Mouse (Mus musculus): ENCODE measurements around the gene Arhgef11. TPM values are rescaled to one million over a fixed set of nuclear protein-coding genes. Genes with fewer than 3 reads are reported as not detected.

The Arhgef11 gene
- total and polyA plus RNA-seq, 3 experiments = 2.0 to 4.9 TPM; not detected in 1

- no peaks in the 10 kb centered on the region for H3K27me3 ChIP-seq (ENCODE audit: control insufficient read depth in 1 of 2, insufficient read depth in 2 of 2, low read length in 2 of 2)
- H3K4me1 ChIP-seq (ENCODE audit: control insufficient read depth in 1 of 2, insufficient read depth in 2 of 2, low read length in 2 of 2) = no peaks in the 10 kb centered on the region
- no peak for DNase-seq (ENCODE audit: low read depth, low spot score)
- no peaks in the 10 kb centered on the region for H3K79me2 ChIP-seq (ENCODE audit: control insufficient read depth, insufficient read depth, low read length, poor library complexity)
- H3K9ac ChIP-seq (ENCODE audit: control insufficient read depth, low read depth, low read length, poor library complexity, severe bottlenecking) = no peak overlapping the region
- TF ChIP-seq EP300 (IDR thresholded peaks at IDR 0.05; ENCODE audit: low read depth in 1 of 2, low read length in 2 of 2) = no peak
- no peak for TF ChIP-seq HCFC1 (IDR thresholded peaks at IDR 0.05; ENCODE audit: low read depth, low read length)
- TF ChIP-seq TCF12 (IDR thresholded peaks at IDR 0.05; ENCODE audit: low read depth, low read length) = no peak
- TF ChIP-seq KAT2A (conservative IDR thresholded peaks at IDR 0.05; ENCODE audit: low read depth, low read length) = no peak
- TF ChIP-seq NELFE (IDR thresholded peaks at IDR 0.05; ENCODE audit: low read depth, low read length) = no peak
- no peak for TF ChIP-seq TAL1 (IDR thresholded peaks at IDR 0.05; ENCODE audit: low read length)
- no peak for TF ChIP-seq USF2 (IDR thresholded peaks at IDR 0.05; ENCODE audit: borderline replicate concordance in 1 of 2, insufficient read depth in 1 of 2, low read depth in 1 of 2, low read length in 2 of 2)
- TF ChIP-seq GATA1 (IDR thresholded peaks at IDR 0.05; ENCODE audit: low read depth, low read length) = no peak
- TF ChIP-seq TBP (IDR thresholded peaks at IDR 0.05; ENCODE audit: low read depth, low read length) = no peak
- no peak for TF ChIP-seq POLR2A (IDR thresholded peaks at IDR 0.05; ENCODE audit: control insufficient read depth in 1 of 2, insufficient read depth in 1 of 2, low read depth in 1 of 2, low read length in 2 of 2, poor library complexity in 1 of 2)
- no peak for TF ChIP-seq CHD2 (IDR thresholded peaks at IDR 0.05; ENCODE audit: low read length)
- TF ChIP-seq E2F4 (IDR thresholded peaks at IDR 0.05; ENCODE audit: borderline replicate concordance, low read depth, low read length) = no peak
- no peak for TF ChIP-seq CHD1 (IDR thresholded peaks at IDR 0.05; ENCODE audit: low read depth, low read length)
- no peak for TF ChIP-seq SIN3A (IDR thresholded peaks at IDR 0.05; ENCODE audit: low read length)
- no peak for TF ChIP-seq ZC3H11A (IDR thresholded peaks at IDR 0.05; ENCODE audit: low read depth, low read length)
- TF ChIP-seq GABPA (IDR thresholded peaks at IDR 0.05; ENCODE audit: low read depth, low read length) = no peak
- TF ChIP-seq POLR2AphosphoS5 (IDR thresholded peaks at IDR 0.05; ENCODE audit: borderline replicate concordance, low read depth, low read length) = no peak
- no peak for TF ChIP-seq UBTF (IDR thresholded peaks at IDR 0.05; ENCODE audit: borderline replicate concordance, insufficient read depth, low read depth, low read length)
- no peak for TF ChIP-seq MAFK (IDR thresholded peaks at IDR 0.05; ENCODE audit: borderline replicate concordance, low read depth, low read length)
- H3K27ac ChIP-seq (ENCODE audit: control insufficient read depth, low read depth, low read length) = no peak overlapping the region
- H3K9me3 ChIP-seq (replicated peaks; ENCODE audit: insufficient read depth, low read length) = no peaks in the 10 kb centered on the region
- H3K36me3 ChIP-seq (ENCODE audit: control insufficient read depth in 1 of 2, insufficient read depth in 2 of 2, low read length in 2 of 2) = no peaks in the 10 kb centered on the region
- H3K4me3 ChIP-seq (ENCODE audit: control insufficient read depth in 1 of 2, insufficient read depth in 1 of 2, low read depth in 2 of 2, low read length in 2 of 2) = no peak overlapping the region
Measured at GRCm38 (mm10) chr3:87631408-87631807, 14.0 kb downstream of the Arhgef11 start.

- H3K79me2 ChIP-seq (ENCODE audit: control insufficient read depth, insufficient read depth, low read length, poor library complexity) = no peaks in the 10 kb centered on the region
- no peak overlapping the region for H3K4me3 ChIP-seq (ENCODE audit: control insufficient read depth in 1 of 2, insufficient read depth in 1 of 2, low read depth in 2 of 2, low read length in 2 of 2)
- H3K36me3 ChIP-seq (ENCODE audit: control insufficient read depth in 1 of 2, insufficient read depth in 2 of 2, low read length in 2 of 2) = no peaks in the 10 kb centered on the region
- H3K9me3 ChIP-seq (replicated peaks; ENCODE audit: insufficient read depth, low read length) = no peaks in the 10 kb centered on the region
- no peak overlapping the region for H3K27ac ChIP-seq (ENCODE audit: control insufficient read depth, low read depth, low read length)
- TF ChIP-seq EP300 (IDR thresholded peaks at IDR 0.05; ENCODE audit: low read depth in 1 of 2, low read length in 2 of 2) (no peak), SMC3 (IDR thresholded peaks at IDR 0.05; ENCODE audit: low read depth, low read length) (no peak), MEF2A (IDR thresholded peaks at IDR 0.05; ENCODE audit: extremely low read depth, insufficient replicate concordance, low read depth, low read length, poor library complexity, severe bottlenecking) (no peak), E2F4 (IDR thresholded peaks at IDR 0.05; ENCODE audit: borderline replicate concordance, low read depth, low read length) (no peak), UBTF (IDR thresholded peaks at IDR 0.05; ENCODE audit: borderline replicate concordance, insufficient read depth, low read depth, low read length) (no peak), MAX (IDR thresholded peaks at IDR 0.05; ENCODE audit: low read length) (no peak)
- H3K27me3 ChIP-seq (ENCODE audit: control insufficient read depth in 1 of 2, insufficient read depth in 2 of 2, low read length in 2 of 2) = no peaks in the 10 kb centered on the region
- H3K9ac ChIP-seq (ENCODE audit: control insufficient read depth, low read depth, low read length, poor library complexity, severe bottlenecking) = no peak overlapping the region
- no peak for DNase-seq (ENCODE audit: low read depth, low spot score)
- no peaks in the 10 kb centered on the region for H3K4me1 ChIP-seq (ENCODE audit: control insufficient read depth in 1 of 2, insufficient read depth in 2 of 2, low read length in 2 of 2)
Measured at GRCm38 (mm10) chr3:87635514-87635913, 18.2 kb downstream of the Arhgef11 start.
